Mouse (Mus musculus) lung, adult 2 months (tissue): ENCODE measurements around the gene Zfp536.

ENCODE experiments used
- CTCF ChIP-seq: fragments of 200-500 bp; IDR thresholded peaks from 2 replicates; pipeline ENCODE4 v1.5.1; 2011; ENCODE audit warnings: mild to moderate bottlenecking, low read length, control low read depth; ENCODE audit not compliant: insufficient read depth
- POLR2A ChIP-seq: fragments of 200-500 bp; IDR thresholded peaks from 2 replicates; pipeline ENCODE4 v1.6.1; 2011; ENCODE audit warnings: low read depth, mild to moderate bottlenecking, control low read depth, low read length, borderline replicate concordance; ENCODE audit errors: extremely low read depth

DNA sequence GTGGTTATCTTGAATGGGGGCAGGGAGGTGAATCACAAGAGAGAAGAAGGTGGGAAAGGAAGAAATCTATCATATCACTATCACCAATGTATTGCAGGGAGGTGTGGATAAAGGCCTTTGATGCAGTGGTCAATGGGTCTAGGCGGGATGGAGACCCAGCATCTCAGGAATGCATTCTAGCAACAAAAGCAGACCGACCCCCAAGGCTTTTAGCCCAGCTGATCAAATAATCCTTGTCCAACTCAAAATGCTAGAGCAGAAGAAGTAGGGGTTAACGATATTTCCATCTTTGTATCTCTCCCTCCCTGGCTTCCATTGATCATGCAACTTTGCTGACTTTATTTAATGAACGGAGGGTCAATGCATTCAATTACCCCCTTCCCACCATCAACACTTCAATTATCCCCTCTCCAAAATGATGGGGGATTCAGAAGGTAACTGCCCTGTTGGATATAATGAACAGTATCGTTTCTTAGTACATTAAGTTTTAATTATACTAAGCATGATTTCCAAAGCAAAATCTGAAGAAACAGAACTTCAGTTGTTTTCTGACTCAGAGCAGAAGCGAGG is 209.5 kb downstream of the Zfp536 start:
- no peak for TF ChIP-seq CTCF
- TF ChIP-seq POLR2A, result no peak
